Mouse (Mus musculus) limb, embryonic 10.5 days (tissue): Measurements from ENCODE around the gene Ank3. TPM values are rescaled to one million over a fixed set of nuclear protein-coding genes. Genes with fewer than 3 reads are reported as not detected.

Experiments
- DNase-seq: peaks from one replicate; pipeline ENCODE4 v3.0.0-alpha.2; 2017; ENCODE audit warnings: low spot score
- H3K27ac ChIP-seq: fragments of 300-500 bp; sonication (generic); 2 replicates; pipeline ENCODE4 v1.5.1; 2016; ENCODE audit warnings: mild to moderate bottlenecking
- H3K27me3 ChIP-seq: fragments of 300-500 bp; sonication (generic); 2 replicates; pipeline ENCODE4 v1.6.1; 2016; ENCODE audit warnings: low read depth, mild to moderate bottlenecking; ENCODE audit not compliant: poor library complexity, severe bottlenecking
- H3K36me3 ChIP-seq: fragments of 300-500 bp; sonication (generic); 2 replicates; pipeline ENCODE4 v1.6.1; 2016; ENCODE audit warnings: mild to moderate bottlenecking, moderate library complexity
- H3K4me1 ChIP-seq: fragments of 300-500 bp; sonication (generic); 2 replicates; pipeline ENCODE4 v1.6.1; 2016
- H3K4me3 ChIP-seq: fragments of 300-500 bp; sonication (generic); 2 replicates; pipeline ENCODE4 v1.5.1; 2016; ENCODE audit warnings: mild to moderate bottlenecking, moderate library complexity
- H3K9me3 ChIP-seq: fragments of 300-500 bp; sonication (generic); replicated peaks from 2 replicates; pipeline ENCODE4 v1.6.1; 2016; ENCODE audit warnings: mild to moderate bottlenecking
- WGBS: fragments of 180-500 bp; shearing (Covaris S2); methylation state at CpG from one replicate; pipeline ENCODE4 v1.1.7; 2016; 5-methylcytosine and 5-hydroxymethylcytosine counted together
- polyA plus RNA-seq: library from polyadenylated mRNA; unstranded; fragments of >200 nt; fragmentation: Nextera tagmentation; extraction: Ambion mirVana; gene quantifications from 2 replicates; pipeline ENCODE4 v1.2.1, GENCODE M21; 2016

Ank3 gene
- polyA plus RNA-seq, 1 experiment from 2014 or later, result 26.1 TPM

DNA sequence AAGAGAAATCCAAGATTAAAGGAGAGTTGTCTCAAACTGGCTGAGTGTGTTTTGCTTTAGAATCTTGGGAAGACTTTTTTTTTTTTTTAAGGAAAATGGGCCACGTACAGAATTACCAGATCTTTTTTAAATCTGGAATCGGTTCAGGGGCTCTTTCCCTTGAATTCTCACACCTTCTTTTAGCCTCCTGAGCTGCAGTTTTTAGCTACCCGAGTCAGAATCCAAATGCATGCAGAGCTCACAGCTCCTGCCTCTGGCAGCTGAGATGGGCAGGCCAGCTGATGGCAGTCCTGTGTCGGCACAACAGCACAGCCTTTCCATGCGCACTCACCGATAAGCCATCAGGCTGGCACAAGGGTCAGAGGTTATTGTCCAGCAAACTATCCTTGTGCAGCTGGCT, 406.0 kb downstream of the Ank3 start:
- Histone ChIP-seq H3K4me3 (no peak overlapping the region), H3K9me3 (no peaks in the 10 kb centered on the region), H3K4me1 (no peaks in the 10 kb centered on the region), H3K27me3 (no peaks in the 10 kb centered on the region), H3K27ac (no peak overlapping the region), H3K36me3 (no peaks in the 10 kb centered on the region)
- WGBS, result 74% methylated on average over 6 of the region's 6 CpGs
- no peak for DNase-seq

DNA sequence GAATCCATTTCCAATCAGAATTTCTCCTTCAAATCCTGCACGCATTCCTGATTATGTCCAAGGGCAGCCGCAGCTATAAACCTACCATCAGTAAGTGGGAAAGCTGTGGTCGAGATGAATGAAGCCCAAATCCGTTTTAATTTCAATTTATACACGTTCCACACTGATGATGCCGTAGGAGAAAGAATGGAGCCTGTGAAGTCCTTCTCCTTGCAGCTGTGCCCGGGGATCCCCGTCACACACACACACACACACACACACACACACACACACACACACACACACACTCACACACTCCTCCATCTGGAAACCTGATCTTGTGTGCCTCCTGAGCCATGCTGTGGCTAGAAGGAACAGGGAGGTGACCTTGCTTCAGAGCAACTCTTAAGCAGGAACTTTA, 412.2 kb downstream of the Ank3 start:
- no peaks in the 10 kb centered on the region for H3K36me3 ChIP-seq
- H3K9me3 ChIP-seq, result no peaks in the 10 kb centered on the region
- no peaks in the 10 kb centered on the region for H3K27me3 ChIP-seq
- H3K27ac ChIP-seq, result no peak overlapping the region
- H3K4me1 ChIP-seq, result peaks cover 3% of the 10 kb centered on the region; the same call in 1 of the 2 replicates
- H3K4me3 ChIP-seq, result no peak overlapping the region
- DNase-seq, result no peak
- 96% methylated on average over 8 of the region's 8 CpGs for WGBS

- peaks cover 3% of the 10 kb centered on the region; the same call in 1 of the 2 replicates for H3K4me1 ChIP-seq
- DNase-seq, result no peak
- no peak overlapping the region for H3K4me3 ChIP-seq
- H3K27me3 ChIP-seq, result no peaks in the 10 kb centered on the region
- H3K9me3 ChIP-seq, result no peaks in the 10 kb centered on the region
- H3K27ac ChIP-seq, result no peak overlapping the region
- H3K36me3 ChIP-seq, result no peaks in the 10 kb centered on the region
- WGBS, result 73% methylated on average over 6 of the region's 6 CpGs
Observed at GRCm38 (mm10) chr10:69813823-69814522, 415.4 kb downstream of the Ank3 start.

GRCm38 (mm10) chr10:69821245-69821644, 422.7 kb downstream of the Ank3 start:
- H3K4me3 ChIP-seq, result no peak overlapping the region
- H3K4me1 ChIP-seq, result peaks cover 5% of the 10 kb centered on the region; the same call in 1 of the 2 replicates
- H3K27me3 ChIP-seq, result no peaks in the 10 kb centered on the region
- H3K9me3 ChIP-seq, result no peaks in the 10 kb centered on the region
- no peak overlapping the region for H3K27ac ChIP-seq
- 92% methylated on average over 7 of the region's 7 CpGs for WGBS
- no peak for DNase-seq
- peaks cover 8% of the 10 kb centered on the region; the same call in 1 of the 2 replicates for H3K36me3 ChIP-seq

DNA sequence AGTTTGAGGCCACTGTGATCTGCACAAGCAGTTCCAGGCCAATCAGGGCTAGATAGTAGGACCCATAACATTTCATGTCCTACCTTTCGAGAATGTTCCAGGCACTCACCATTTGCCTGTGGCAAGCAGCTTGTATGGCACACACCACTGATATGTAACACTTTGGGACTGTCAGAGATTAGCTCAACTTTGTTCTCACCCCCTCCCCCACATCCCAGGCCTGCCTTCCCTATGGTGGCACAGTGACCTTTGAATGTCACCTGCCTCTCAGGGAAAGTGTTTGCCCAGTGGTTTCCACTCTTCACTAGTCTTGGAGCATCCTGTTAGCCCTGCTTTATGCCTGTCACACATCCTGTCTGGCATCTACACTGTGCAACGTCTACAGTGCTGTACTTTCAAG, 430.2 kb downstream of the Ank3 start:
- no peaks in the 10 kb centered on the region for H3K27me3 ChIP-seq
- H3K4me1 ChIP-seq, result no peaks in the 10 kb centered on the region
- H3K9me3 ChIP-seq, result no peaks in the 10 kb centered on the region
- no peak overlapping the region for H3K4me3 ChIP-seq
- WGBS, result 81% methylated on average over 2 of the region's 2 CpGs
- no peak for DNase-seq
- no peak overlapping the region for H3K27ac ChIP-seq
- H3K36me3 ChIP-seq, result no peaks in the 10 kb centered on the region

GRCm38 (mm10) chr10:69829236-69829635, 430.7 kb downstream of the Ank3 start:
- WGBS, result 93% methylated on average over 3 of the region's 3 CpGs
- no peak overlapping the region for H3K27ac ChIP-seq
- no peaks in the 10 kb centered on the region for H3K4me1 ChIP-seq
- DNase-seq, result no peak
- H3K9me3 ChIP-seq, result no peaks in the 10 kb centered on the region
- no peaks in the 10 kb centered on the region for H3K36me3 ChIP-seq
- H3K4me3 ChIP-seq, result no peak overlapping the region
- no peaks in the 10 kb centered on the region for H3K27me3 ChIP-seq

- Histone ChIP-seq H3K36me3 (no peaks in the 10 kb centered on the region), H3K9me3 (no peaks in the 10 kb centered on the region), H3K4me3 (no peak overlapping the region), H3K4me1 (no peaks in the 10 kb centered on the region), H3K27ac (no peak overlapping the region), H3K27me3 (no peaks in the 10 kb centered on the region)
- 93% methylated on average over 7 of the region's 7 CpGs for WGBS
- no peak for DNase-seq
Observed at GRCm38 (mm10) chr10:69831568-69831967, 433.0 kb downstream of the Ank3 start.

GRCm38 (mm10) chr10:69832241-69832640, 433.7 kb downstream of the Ank3 start:
- Histone ChIP-seq H3K9me3 (no peaks in the 10 kb centered on the region), H3K27me3 (no peaks in the 10 kb centered on the region), H3K27ac (no peak overlapping the region), H3K36me3 (no peaks in the 10 kb centered on the region), H3K4me1 (no peaks in the 10 kb centered on the region), H3K4me3 (no peak overlapping the region)
- DNase-seq, result no peak
- WGBS, result 82% methylated on average over 4 of the region's 4 CpGs

- WGBS, result 94% methylated on average over 7 of the region's 7 CpGs
- DNase-seq, result no peak
- Histone ChIP-seq H3K9me3 (no peaks in the 10 kb centered on the region), H3K27me3 (no peaks in the 10 kb centered on the region), H3K27ac (no peak overlapping the region), H3K36me3 (no peaks in the 10 kb centered on the region), H3K4me1 (no peaks in the 10 kb centered on the region), H3K4me3 (no peak overlapping the region)
Observed at GRCm38 (mm10) chr10:69832822-69833221, 434.2 kb downstream of the Ank3 start.

GRCm38 (mm10) chr10:69834700-69835099, 436.1 kb downstream of the Ank3 start:
- DNase-seq, result no peak
- Histone ChIP-seq H3K9me3 (no peaks in the 10 kb centered on the region), H3K4me3 (no peak overlapping the region), H3K27me3 (no peaks in the 10 kb centered on the region), H3K36me3 (no peaks in the 10 kb centered on the region), H3K4me1 (no peaks in the 10 kb centered on the region), H3K27ac (no peak overlapping the region)
- 95% methylated on average over 4 of the region's 4 CpGs for WGBS

GRCm38 (mm10) chr10:69845749-69846148, 447.2 kb downstream of the Ank3 start:
- Histone ChIP-seq H3K9me3 (no peaks in the 10 kb centered on the region), H3K36me3 (no peaks in the 10 kb centered on the region), H3K27me3 (no peaks in the 10 kb centered on the region), H3K4me3 (no peak overlapping the region), H3K4me1 (no peaks in the 10 kb centered on the region), H3K27ac (no peak overlapping the region)
- DNase-seq, result peak; percentile 59
- 37% methylated on average over 4 of the region's 4 CpGs for WGBS

DNA sequence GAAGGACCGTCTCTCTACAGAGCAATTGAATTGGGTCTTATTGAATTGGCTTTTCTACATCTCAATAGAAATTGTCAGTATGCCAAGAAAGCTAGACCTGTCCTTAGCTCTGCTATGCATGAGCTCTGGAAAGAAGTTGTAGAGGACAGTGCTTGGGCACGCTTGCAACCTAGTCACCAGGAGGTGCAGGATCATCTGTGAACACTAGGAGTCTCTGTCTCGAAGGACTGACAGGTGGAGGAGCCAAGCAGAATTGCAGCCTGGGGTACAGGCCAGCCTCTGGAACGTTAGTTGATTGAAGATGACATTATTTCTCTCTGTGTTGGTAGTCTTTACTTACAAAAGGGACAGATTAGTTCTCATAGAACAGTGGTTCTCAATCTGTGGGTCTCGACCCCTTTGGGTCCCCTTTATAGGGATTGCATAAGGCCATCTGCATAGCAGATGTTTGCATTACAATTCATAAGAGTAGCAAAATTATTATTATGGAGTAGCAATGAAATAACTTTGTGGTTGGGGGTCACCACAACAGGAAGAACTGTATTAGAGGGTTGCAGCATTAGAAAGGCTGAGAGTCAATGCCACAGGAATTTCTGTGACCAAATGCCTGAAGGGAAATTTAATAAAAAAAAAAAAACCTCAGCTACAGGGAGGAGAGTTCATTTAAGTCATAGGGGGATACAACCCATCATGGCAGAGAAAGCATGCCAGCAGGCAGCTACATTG, 454.0 kb downstream of the Ank3 start:
- Histone ChIP-seq H3K9me3 (no peaks in the 10 kb centered on the region), H3K4me3 (no peak overlapping the region), H3K36me3 (no peaks in the 10 kb centered on the region), H3K27me3 (no peaks in the 10 kb centered on the region), H3K27ac (no peak overlapping the region), H3K4me1 (no peaks in the 10 kb centered on the region)
- DNase-seq, result no peak
- 69% methylated on average over 5 of the region's 5 CpGs for WGBS

DNA sequence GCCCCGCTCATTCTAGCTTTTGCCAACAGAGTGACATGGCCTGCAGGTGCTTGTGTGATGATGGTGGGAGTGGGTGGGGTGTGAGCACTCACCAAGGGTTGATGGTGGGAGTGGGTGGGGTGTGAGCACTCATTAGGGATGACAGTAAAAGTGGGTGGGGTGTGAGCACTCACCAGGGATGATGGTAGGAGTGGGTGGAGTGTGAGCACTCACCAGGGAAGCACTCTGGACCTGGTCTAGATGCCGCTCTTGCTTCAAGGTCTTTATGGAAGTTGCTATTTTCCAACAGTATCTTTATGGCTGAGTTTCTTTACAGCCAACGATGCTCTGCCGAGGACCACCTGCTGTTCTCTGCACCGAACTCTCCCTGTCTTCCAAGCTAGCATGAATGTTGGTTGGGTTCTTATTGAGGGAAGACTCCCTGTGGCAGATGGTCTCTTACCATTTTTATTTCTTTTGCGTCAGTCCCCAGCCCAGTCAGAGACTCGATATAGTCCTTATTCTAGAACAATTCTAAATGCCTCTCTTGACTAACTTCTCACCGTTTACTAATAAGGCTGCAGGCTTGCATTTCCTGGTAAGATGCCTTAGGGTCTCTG, 456.1 kb downstream of the Ank3 start:
- Histone ChIP-seq H3K27me3 (no peaks in the 10 kb centered on the region), H3K4me3 (no peak overlapping the region), H3K36me3 (no peaks in the 10 kb centered on the region), H3K4me1 (peaks cover 6% of the 10 kb centered on the region; the same call in 1 of the 2 replicates), H3K27ac (no peak overlapping the region), H3K9me3 (no peaks in the 10 kb centered on the region)
- DNase-seq, result no peak
- 91% methylated on average over 8 of the region's 8 CpGs for WGBS
